Mouse (Mus musculus) splenic B cell, adult 2 months (primary cell): ENCODE results near the gene Rbms1.
A peak's percentile ranks its signal among the peaks of the same experiment; 100 is the strongest.

ENCODE experiments used
- DNase-seq: peaks from one replicate; pipeline ENCODE4 v3.0.0-alpha.2; 2011; ENCODE audit warnings: low read depth, low spot score
- H3K27me3 ChIP-seq: 2 replicates; pipeline ENCODE4 v1.6.1; 2012; ENCODE audit warnings: mild to moderate bottlenecking, low read length, moderate library complexity, mixed read lengths; ENCODE audit not compliant: control insufficient read depth, poor library complexity, insufficient read depth, severe bottlenecking
- H3K36me3 ChIP-seq: 2 replicates; pipeline ENCODE4 v1.6.1; 2012; ENCODE audit warnings: mild to moderate bottlenecking, low read length, moderate library complexity, mixed read lengths; ENCODE audit not compliant: control insufficient read depth, poor library complexity, insufficient read depth, severe bottlenecking

Gene Rbms1

GRCm38 (mm10) chr2:60856097-60856496 lies 106.9 kb downstream of the Rbms1 start:
- no peak for DNase-seq
- no peaks in the 10 kb centered on the region for H3K36me3 ChIP-seq
- no peaks in the 10 kb centered on the region for H3K27me3 ChIP-seq

- no peak for DNase-seq
- H3K36me3 ChIP-seq, result no peaks in the 10 kb centered on the region
These were observed 108.0 kb downstream of the Rbms1 start for GRCm38 (mm10) chr2:60855006-60855405.

GRCm38 (mm10) chr2:60851898-60852297 lies 111.1 kb downstream of the Rbms1 start:
- no peaks in the 10 kb centered on the region for H3K36me3 ChIP-seq
- no peak for DNase-seq
- no peaks in the 10 kb centered on the region for H3K27me3 ChIP-seq

More at GRCm38 (mm10) chr2:60855006-60855405, 108.0 kb downstream of the Rbms1 start:
- no peaks in the 10 kb centered on the region for H3K27me3 ChIP-seq

- Histone ChIP-seq H3K27me3 (no peaks in the 10 kb centered on the region), H3K36me3 (no peaks in the 10 kb centered on the region)
- no peak for DNase-seq
These were observed 111.8 kb downstream of the Rbms1 start for GRCm38 (mm10) chr2:60851057-60851718.

GRCm38 (mm10) chr2:60848478-60848877 lies 114.5 kb downstream of the Rbms1 start:
- Histone ChIP-seq H3K27me3 (no peaks in the 10 kb centered on the region), H3K36me3 (0 out of 2 replicates have a peak, but pooled peaks cover 2% of the 10 kb centered on the region)
- peak; percentile 13 for DNase-seq

GRCm38 (mm10) chr2:60847984-60848383 lies 115.0 kb downstream of the Rbms1 start:
- Histone ChIP-seq H3K27me3 (no peaks in the 10 kb centered on the region), H3K36me3 (0 out of 2 replicates have a peak, but pooled peaks cover 2% of the 10 kb centered on the region)
- DNase-seq, result no peak

- Histone ChIP-seq H3K27me3 (no peaks in the 10 kb centered on the region), H3K36me3 (peaks cover 3% of the 10 kb centered on the region; the same call in 1 of the 2 replicates)
- DNase-seq, result no peak
These were observed 117.6 kb downstream of the Rbms1 start for GRCm38 (mm10) chr2:60845316-60845894.

- Histone ChIP-seq H3K36me3 (peaks cover 5% of the 10 kb centered on the region; the same call in 1 of the 2 replicates), H3K27me3 (no peaks in the 10 kb centered on the region)
- no peak for DNase-seq
These were observed 118.7 kb downstream of the Rbms1 start for GRCm38 (mm10) chr2:60844259-60844658.

GRCm38 (mm10) chr2:60843633-60844032 lies 119.4 kb downstream of the Rbms1 start:
- no peak for DNase-seq
- no peaks in the 10 kb centered on the region for H3K27me3 ChIP-seq
- H3K36me3 ChIP-seq, result peaks cover 5% of the 10 kb centered on the region; the same call in 1 of the 2 replicates

GRCm38 (mm10) chr2:60842976-60843375 lies 120.0 kb downstream of the Rbms1 start:
- DNase-seq, result peak; percentile 48
- Histone ChIP-seq H3K27me3 (no peaks in the 10 kb centered on the region), H3K36me3 (peaks cover 5% of the 10 kb centered on the region; the same call in 1 of the 2 replicates)

- Histone ChIP-seq H3K27me3 (no peaks in the 10 kb centered on the region), H3K36me3 (peaks cover 5% of the 10 kb centered on the region; the same call in 1 of the 2 replicates)
- DNase-seq, result no peak
These were observed 122.1 kb downstream of the Rbms1 start for GRCm38 (mm10) chr2:60840922-60841321.

GRCm38 (mm10) chr2:60839498-60839897 lies 123.5 kb downstream of the Rbms1 start:
- Histone ChIP-seq H3K36me3 (peaks cover 3% of the 10 kb centered on the region; the same call in 1 of the 2 replicates), H3K27me3 (no peaks in the 10 kb centered on the region)
- no peak for DNase-seq

GRCm38 (mm10) chr2:60838856-60839255 lies 124.1 kb downstream of the Rbms1 start:
- Histone ChIP-seq H3K36me3 (peaks cover 3% of the 10 kb centered on the region; the same call in 1 of the 2 replicates), H3K27me3 (no peaks in the 10 kb centered on the region)
- no peak for DNase-seq

- no peak for DNase-seq
- H3K27me3 ChIP-seq, result no peaks in the 10 kb centered on the region
- H3K36me3 ChIP-seq, result peaks cover 3% of the 10 kb centered on the region; the same call in 1 of the 2 replicates
These were observed 125.4 kb downstream of the Rbms1 start for GRCm38 (mm10) chr2:60837616-60838015.

- H3K36me3 ChIP-seq, result peaks cover 1% of the 10 kb centered on the region; the same call in 1 of the 2 replicates
- no peaks in the 10 kb centered on the region for H3K27me3 ChIP-seq
- no peak for DNase-seq
These were observed 126.8 kb downstream of the Rbms1 start for GRCm38 (mm10) chr2:60836237-60836636.
